Mouse (Mus musculus) frontal cortex, adult (tissue): ENCODE data around the gene Prlr.
A peak's percentile ranks its signal among the peaks of the same experiment; 100 is the strongest.

Experiments used
- ATAC-seq: cut with Nextera tagmentation; 2 replicates; pipeline ENCODE4 v1.9.2; 2017; ENCODE audit warnings: mild to moderate bottlenecking, moderate library complexity, mixed read lengths; ENCODE audit not compliant: low TSS enrichment

Gene Prlr

DNA sequence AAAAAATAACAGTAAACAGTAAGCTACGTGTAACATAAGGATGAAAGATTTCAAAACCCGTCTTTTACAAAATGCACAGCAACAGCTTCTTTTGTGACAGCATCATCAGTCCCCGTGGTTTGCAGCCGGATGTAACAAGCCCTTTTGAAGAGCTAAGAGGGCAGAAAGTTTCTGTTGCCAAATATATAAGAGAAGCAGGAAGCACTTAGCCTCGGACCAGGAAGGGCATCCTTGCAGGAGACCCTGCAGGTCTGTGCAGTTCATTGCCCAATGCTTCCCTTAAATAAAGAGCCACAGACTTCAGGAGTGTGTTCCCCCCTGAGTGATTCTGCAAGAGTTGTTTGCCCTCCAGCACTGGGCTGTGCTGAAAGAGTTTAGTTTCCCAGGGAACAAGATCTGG, 58.9 kb downstream of the Prlr start:
- no peak for ATAC-seq

GRCm38 (mm10) chr15:10236812-10237211, 59.8 kb downstream of the Prlr start:
- no peak for ATAC-seq

DNA sequence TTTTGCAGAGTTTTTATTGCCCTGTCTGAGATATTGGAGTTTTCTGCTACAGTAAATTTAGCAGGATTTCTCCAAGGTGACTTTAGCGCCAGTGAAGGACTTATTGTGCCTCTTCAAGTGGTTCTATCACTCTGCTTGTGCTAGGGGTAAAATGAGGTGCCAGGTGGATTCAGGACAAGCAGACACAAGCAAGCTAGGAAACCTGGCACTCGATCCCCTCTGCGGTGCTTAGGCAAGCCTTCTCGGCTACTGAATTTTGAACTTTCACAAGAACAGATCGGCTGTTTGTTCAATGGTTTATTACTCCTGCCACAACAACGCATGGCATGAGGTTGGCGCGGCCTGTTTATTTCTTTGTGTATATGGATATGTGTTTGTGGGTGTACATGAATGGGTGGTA, 61.4 kb downstream of the Prlr start:
- ATAC-seq, result no peak

DNA sequence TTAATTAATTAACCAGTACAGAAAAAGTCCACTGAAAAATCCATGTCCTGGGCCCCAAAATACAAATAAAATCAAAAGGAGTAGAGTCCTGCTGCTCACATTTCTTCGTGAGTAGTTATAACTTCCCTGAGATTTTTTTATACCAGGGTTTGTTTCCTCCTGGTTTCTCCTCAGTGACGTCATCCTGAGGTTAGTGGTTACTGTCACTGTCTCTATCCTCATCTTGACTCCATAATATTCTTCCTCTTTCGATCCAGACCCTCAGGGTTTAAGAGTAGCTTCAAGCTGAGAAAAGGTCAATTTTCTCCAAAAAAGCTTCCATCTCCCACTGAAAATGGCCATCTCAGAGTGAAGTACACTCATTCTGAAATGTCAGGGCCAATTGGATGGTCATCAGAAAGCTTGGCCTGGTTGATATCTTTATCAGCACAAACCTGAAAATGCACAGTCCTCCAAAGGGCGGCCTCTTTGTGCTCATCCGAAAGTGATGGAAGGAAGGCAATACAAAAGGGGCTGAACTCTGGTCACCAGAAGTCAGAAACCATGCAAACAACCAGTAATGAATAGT, 63.3 kb downstream of the Prlr start:
- no peak for ATAC-seq

- ATAC-seq, result no peak
Observed at GRCm38 (mm10) chr15:10242250-10242649, 65.2 kb downstream of the Prlr start.

DNA sequence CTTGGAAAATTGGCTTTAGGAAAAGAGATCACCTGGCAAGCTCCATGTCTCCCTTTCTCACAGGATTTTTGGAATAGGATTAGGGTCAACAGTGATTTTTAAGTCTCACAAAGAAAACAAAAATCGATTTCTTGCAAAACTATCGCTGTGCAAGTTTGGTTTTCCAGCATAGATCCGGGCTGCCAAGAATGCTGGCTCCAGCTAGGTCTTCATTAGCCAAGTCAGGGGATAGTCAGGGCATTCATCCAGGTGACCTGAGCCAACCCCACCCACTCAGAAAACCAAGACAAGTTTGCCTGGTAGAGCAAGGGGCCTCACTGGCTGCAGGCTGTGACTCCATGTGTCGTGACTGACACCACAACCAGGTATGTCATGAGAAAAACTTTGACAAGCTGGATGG, 72.2 kb downstream of the Prlr start:
- ATAC-seq, result no peak

- no peak for ATAC-seq
Observed at GRCm38 (mm10) chr15:10250784-10251183, 73.7 kb downstream of the Prlr start.

GRCm38 (mm10) chr15:10252526-10252925, 75.5 kb downstream of the Prlr start:
- ATAC-seq, result no peak

- ATAC-seq, result no peak
Observed at GRCm38 (mm10) chr15:10262219-10262618, 85.2 kb downstream of the Prlr start.

DNA sequence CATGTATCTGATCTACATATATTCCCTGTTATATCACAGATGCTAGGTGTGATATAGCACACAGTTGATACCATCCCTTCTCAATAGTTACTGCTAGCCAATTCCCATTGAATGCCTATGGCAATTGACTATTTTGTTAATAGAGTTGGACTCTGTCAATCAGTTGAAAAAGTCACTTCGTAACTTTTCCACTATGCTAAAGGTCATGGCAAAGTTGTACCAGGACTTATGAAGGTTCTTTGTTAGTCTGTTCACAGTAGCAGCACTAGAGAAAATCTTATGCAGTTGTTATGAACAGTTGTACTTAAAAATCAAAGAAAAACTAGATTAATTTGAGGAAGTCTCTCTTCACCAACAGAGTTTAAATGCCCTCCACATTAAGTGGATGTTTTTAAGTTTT, 85.6 kb downstream of the Prlr start:
- no peak for ATAC-seq

DNA sequence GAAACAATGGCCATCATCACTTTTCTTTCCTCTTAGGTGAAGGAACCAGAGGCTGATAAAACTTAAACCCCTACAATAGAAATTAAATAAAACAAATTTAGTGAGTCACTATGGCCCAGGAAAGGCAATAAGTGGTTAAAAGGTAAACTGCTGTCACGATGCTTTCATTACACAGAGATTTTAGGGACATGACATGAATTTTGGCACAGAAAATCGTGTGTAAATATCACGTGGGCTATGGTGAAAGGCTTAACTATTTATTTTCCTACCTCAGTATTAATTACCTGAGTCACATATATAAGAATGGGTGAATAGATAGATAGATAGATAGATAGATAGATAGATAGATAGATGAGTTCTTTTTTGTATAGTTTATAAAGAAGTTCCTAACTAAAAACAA, 86.4 kb downstream of the Prlr start:
- no peak for ATAC-seq

DNA sequence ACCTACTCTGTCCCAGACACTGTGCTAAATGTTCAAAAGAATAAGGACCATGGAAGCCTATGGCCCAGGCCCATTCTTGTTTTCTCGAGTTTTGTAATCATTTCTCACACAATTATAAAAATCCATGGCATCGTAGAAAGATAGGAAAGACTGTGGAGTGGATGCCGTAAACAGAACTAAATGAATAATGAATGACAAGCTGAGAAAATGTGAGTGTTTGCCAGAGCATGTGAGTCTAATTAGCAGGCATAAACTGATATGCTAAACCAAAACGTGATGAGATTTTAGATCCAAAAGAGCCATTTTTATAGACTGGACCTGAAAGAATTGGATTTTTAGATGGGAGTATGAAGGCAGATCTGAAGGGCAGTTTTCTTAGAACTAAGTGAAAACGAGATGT, 87.8 kb downstream of the Prlr start:
- no peak for ATAC-seq

GRCm38 (mm10) chr15:10267251-10267650, 90.2 kb downstream of the Prlr start:
- ATAC-seq, result no peak

GRCm38 (mm10) chr15:10276386-10276785, 99.3 kb downstream of the Prlr start:
- ATAC-seq, result no peak

GRCm38 (mm10) chr15:10277461-10277860, 100.4 kb downstream of the Prlr start:
- no peak for ATAC-seq

- no peak for ATAC-seq
Observed at GRCm38 (mm10) chr15:10281546-10281945, 104.5 kb downstream of the Prlr start.

GRCm38 (mm10) chr15:10283661-10284060, 106.6 kb downstream of the Prlr start:
- no peak for ATAC-seq

GRCm38 (mm10) chr15:10296570-10296969, 119.5 kb downstream of the Prlr start:
- no peak for ATAC-seq

GRCm38 (mm10) chr15:10298058-10298457, 121.0 kb downstream of the Prlr start:
- no peak for ATAC-seq

DNA sequence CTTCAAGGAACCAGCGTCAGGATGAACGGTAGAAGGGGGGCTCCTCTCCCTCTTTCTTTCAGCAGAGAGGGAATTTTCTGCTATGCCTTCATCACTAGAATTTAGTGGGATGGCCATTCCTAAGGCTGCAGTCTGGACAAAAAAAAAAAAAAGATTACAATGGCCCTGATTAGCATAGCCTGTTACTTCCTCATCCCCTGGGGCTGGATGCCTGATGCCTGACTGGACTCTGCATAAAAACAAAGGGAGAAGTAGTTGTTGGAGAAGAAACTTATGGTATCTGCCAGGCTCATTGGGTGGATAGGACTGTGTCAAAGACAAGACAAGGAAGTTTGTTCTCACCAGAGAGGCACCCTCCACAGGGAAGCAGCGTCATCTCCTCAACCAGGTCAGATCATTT, 122.4 kb downstream of the Prlr start:
- no peak for ATAC-seq

- ATAC-seq, result peak; percentile 41; the same call in 1 of the 2 replicates
Observed at GRCm38 (mm10) chr15:10306461-10306860, 129.4 kb downstream of the Prlr start.

- no peak for ATAC-seq
Observed at GRCm38 (mm10) chr15:10311826-10312225, 134.8 kb downstream of the Prlr start.

DNA sequence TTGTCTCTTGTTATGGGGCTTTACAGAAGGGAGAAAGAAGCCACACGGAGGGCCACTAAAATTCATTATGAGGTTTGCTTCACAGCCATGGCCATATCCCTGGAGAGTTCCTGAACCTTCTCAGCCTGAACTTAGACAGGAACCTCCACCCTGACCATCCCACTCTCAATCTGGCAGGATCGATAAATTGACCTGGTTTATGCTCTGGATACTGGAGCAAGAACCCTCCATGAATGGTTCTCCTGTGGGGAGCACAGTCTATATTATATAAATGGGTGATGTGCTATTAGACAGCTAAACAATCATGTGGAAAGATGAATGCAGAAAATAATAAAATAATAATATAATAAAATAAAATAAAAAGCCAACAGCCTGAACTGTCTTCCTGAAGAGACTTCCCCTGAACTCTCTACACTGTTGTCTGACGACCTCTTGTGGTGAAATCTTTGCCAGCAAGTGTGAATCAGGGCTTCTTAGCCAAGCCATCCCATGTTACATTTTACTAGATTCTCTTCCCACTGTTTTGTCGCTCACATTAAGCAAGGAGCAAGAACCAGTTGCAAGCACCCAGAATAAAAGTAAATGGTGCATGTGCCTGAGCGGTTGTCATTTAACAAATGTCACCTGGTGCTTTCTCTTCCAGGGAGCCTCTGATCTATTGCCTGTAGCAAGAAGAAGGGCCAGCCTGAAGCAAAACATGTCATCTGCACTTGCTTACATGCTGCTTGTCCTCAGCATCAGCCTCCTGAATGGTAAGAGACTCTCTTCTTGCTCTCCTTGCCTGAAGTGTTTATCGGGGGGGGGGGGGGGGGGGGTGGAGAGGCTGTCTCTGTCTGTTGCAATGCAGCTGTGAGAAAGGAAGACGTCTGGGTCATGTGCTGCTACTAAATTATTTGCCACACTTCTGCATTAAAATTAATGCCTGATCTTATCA, 136.8 kb downstream of the Prlr start:
- ATAC-seq, result peak; percentile 91
